Mouse (Mus musculus) lung, embryonic 16.5 days (tissue): Measurements from ENCODE around the gene Slc25a19. TPM values are rescaled to one million over a fixed set of nuclear protein-coding genes. Genes with fewer than 3 reads are reported as not detected.

Source experiments
- ATAC-seq: fragments of 200-750 bp; cut with Nextera tagmentation; 2 replicates; pipeline ENCODE4 v1.8.0; 2017; ENCODE audit warnings: low read depth, mild to moderate bottlenecking, moderate library complexity
- H3K27ac ChIP-seq: fragments of 300-500 bp; sonication (generic); 2 replicates; pipeline ENCODE4 v1.5.1; 2014; ENCODE audit warnings: mild to moderate bottlenecking, control low read depth, low read length
- H3K27me3 ChIP-seq: fragments of 300-500 bp; sonication (generic); 2 replicates; pipeline ENCODE4 v1.6.1; 2014; ENCODE audit warnings: low read depth, low read length, mixed read lengths; ENCODE audit not compliant: control insufficient read depth, insufficient read depth
- H3K36me3 ChIP-seq: fragments of 300-500 bp; sonication (generic); 2 replicates; pipeline ENCODE4 v1.6.1; 2014; ENCODE audit warnings: low read length; ENCODE audit not compliant: control insufficient read depth, insufficient read depth
- H3K4me1 ChIP-seq: fragments of 300-500 bp; sonication (generic); replicated peaks from 2 replicates; pipeline ENCODE4 v1.6.1; 2014; ENCODE audit warnings: low read length, mixed read lengths; ENCODE audit not compliant: control insufficient read depth, insufficient read depth
- H3K4me2 ChIP-seq: fragments of 300-500 bp; sonication (generic); 2 replicates; pipeline ENCODE4 v1.6.1; 2014; ENCODE audit warnings: low read depth, low read length, control low read depth
- H3K4me3 ChIP-seq: fragments of 300-500 bp; sonication (generic); 2 replicates; pipeline ENCODE4 v1.5.1; 2014; ENCODE audit warnings: mild to moderate bottlenecking, low read length, control low read depth
- H3K9ac ChIP-seq: fragments of 300-500 bp; sonication (generic); 2 replicates; pipeline ENCODE4 v1.6.1; 2014; ENCODE audit warnings: low read length, control low read depth
- H3K9me3 ChIP-seq: fragments of 300-500 bp; sonication (generic); 2 replicates; pipeline ENCODE4 v1.6.1; 2016; ENCODE audit warnings: low read length; ENCODE audit not compliant: control insufficient read depth
- WGBS: fragments of 180-500 bp; shearing (Covaris S2); extraction: QIAGEN DNeasy Blood & Tissue Kit; methylation state at CpG from one replicate; pipeline ENCODE4 v1.1.7; 2014; 5-methylcytosine and 5-hydroxymethylcytosine counted together
- polyA plus RNA-seq: library from polyadenylated mRNA; unstranded; fragments of >200 nt; fragmentation: Nextera tagmentation; extraction: Ambion mirVana; gene quantifications from 2 replicates; pipeline ENCODE4 v1.2.1, GENCODE M21; 2015

Slc25a19 gene
- polyA plus RNA-seq, 1 experiment from 2014 or later = 25.0 TPM

GRCm38 (mm10) chr11:115626824-115627616 is 1.1 kb downstream of the Slc25a19 start:
- no peak for ATAC-seq
- Histone ChIP-seq H3K27me3 (no peaks in the 10 kb centered on the region), H3K4me2 (peak overlapping the region; percentile 79), H3K36me3 (0 out of 2 replicates have a peak, but pooled peaks cover 2% of the 10 kb centered on the region), H3K27ac (no peak overlapping the region), H3K9me3 (no peaks in the 10 kb centered on the region), H3K9ac (peak overlapping the region; percentile 77), H3K4me1 (peaks cover 2% of the 10 kb centered on the region; the same call in 1 of the 2 replicates), H3K4me3 (peak overlapping the region; percentile 82)
- WGBS = 41% methylated on average over 11 of the region's 11 CpGs

GRCm38 (mm10) chr11:115625877-115626276 is 2.2 kb downstream of the Slc25a19 start:
- H3K4me3 ChIP-seq = no peak overlapping the region
- H3K36me3 ChIP-seq = peaks cover 2% of the 10 kb centered on the region; the same call in 1 of the 2 replicates
- H3K27ac ChIP-seq = no peak overlapping the region
- no peaks in the 10 kb centered on the region for H3K27me3 ChIP-seq
- no peak for ATAC-seq
- peaks cover 2% of the 10 kb centered on the region; the same call in 1 of the 2 replicates for H3K4me1 ChIP-seq
- WGBS = 77% methylated on average over 9 of the region's 9 CpGs
- no peak overlapping the region for H3K9ac ChIP-seq
- no peaks in the 10 kb centered on the region for H3K9me3 ChIP-seq
- H3K4me2 ChIP-seq = no peak overlapping the region

GRCm38 (mm10) chr11:115623487-115624070 is 4.5 kb downstream of the Slc25a19 start:
- 67% methylated on average over 9 of the region's 9 CpGs for WGBS

GRCm38 (mm10) chr11:115619949-115620348 is 8.1 kb downstream of the Slc25a19 start:
- Histone ChIP-seq H3K4me1 (no peaks in the 10 kb centered on the region), H3K36me3 (peaks cover 9% of the 10 kb centered on the region; the same call in 1 of the 2 replicates), H3K9ac (no peak overlapping the region), H3K4me2 (no peak overlapping the region), H3K27ac (no peak overlapping the region), H3K27me3 (no peaks in the 10 kb centered on the region), H3K4me3 (no peak overlapping the region), H3K9me3 (no peaks in the 10 kb centered on the region)
- WGBS = 89% methylated on average over 7 of the region's 7 CpGs
- no peak for ATAC-seq

More at GRCm38 (mm10) chr11:115623487-115624070, 4.5 kb downstream of the Slc25a19 start:
- ATAC-seq = no peak
- Histone ChIP-seq H3K4me2 (no peak overlapping the region), H3K27ac (no peak overlapping the region), H3K36me3 (peaks cover 8% of the 10 kb centered on the region; the same call in 1 of the 2 replicates), H3K4me1 (peaks cover 2% of the 10 kb centered on the region; the same call in 1 of the 2 replicates), H3K9me3 (no peaks in the 10 kb centered on the region), H3K9ac (no peak overlapping the region), H3K4me3 (no peak overlapping the region), H3K27me3 (no peaks in the 10 kb centered on the region)

GRCm38 (mm10) chr11:115618732-115619516 is 9.2 kb downstream of the Slc25a19 start:
- Histone ChIP-seq H3K27ac (no peak overlapping the region), H3K4me1 (peaks cover under 1% of the 10 kb centered on the region; the same call in 1 of the 2 replicates), H3K27me3 (no peaks in the 10 kb centered on the region), H3K9me3 (no peaks in the 10 kb centered on the region), H3K4me2 (no peak overlapping the region), H3K4me3 (no peak overlapping the region), H3K36me3 (peaks cover 11% of the 10 kb centered on the region; the same call in 1 of the 2 replicates), H3K9ac (0 out of 2 replicates have a peak overlapping the region, but pooled peaks have one; percentile 20)
- 85% methylated on average over 16 of the region's 16 CpGs for WGBS
- ATAC-seq = no peak

GRCm38 (mm10) chr11:115618001-115618400 is 10.1 kb downstream of the Slc25a19 start:
- Histone ChIP-seq H3K4me3 (no peak overlapping the region), H3K4me1 (peaks cover 7% of the 10 kb centered on the region), H3K27me3 (no peaks in the 10 kb centered on the region), H3K36me3 (peaks cover 9% of the 10 kb centered on the region; the same call in 1 of the 2 replicates), H3K27ac (no peak overlapping the region), H3K9ac (no peak overlapping the region), H3K9me3 (no peaks in the 10 kb centered on the region), H3K4me2 (no peak overlapping the region)
- no peak for ATAC-seq
- 69% methylated on average over 2 of the region's 2 CpGs for whole genome bisulfite sequencing

- Histone ChIP-seq H3K4me1 (peaks cover 10% of the 10 kb centered on the region), H3K9ac (no peak overlapping the region), H3K27me3 (no peaks in the 10 kb centered on the region), H3K36me3 (peaks cover 9% of the 10 kb centered on the region; the same call in 1 of the 2 replicates), H3K27ac (no peak overlapping the region), H3K4me3 (no peak overlapping the region), H3K9me3 (no peaks in the 10 kb centered on the region), H3K4me2 (no peak overlapping the region)
- no peak for ATAC-seq
- 80% methylated on average over 6 of the region's 6 CpGs for WGBS
Measured at GRCm38 (mm10) chr11:115616893-115617292, 11.2 kb downstream of the Slc25a19 start.

GRCm38 (mm10) chr11:115616371-115616770 is 11.7 kb downstream of the Slc25a19 start:
- H3K4me2 ChIP-seq = no peak overlapping the region
- peaks cover 9% of the 10 kb centered on the region; the same call in 1 of the 2 replicates for H3K36me3 ChIP-seq
- H3K9me3 ChIP-seq = no peaks in the 10 kb centered on the region
- no peak for ATAC-seq
- no peak overlapping the region for H3K27ac ChIP-seq
- no peaks in the 10 kb centered on the region for H3K27me3 ChIP-seq
- H3K4me3 ChIP-seq = no peak overlapping the region
- no peak overlapping the region for H3K9ac ChIP-seq
- H3K4me1 ChIP-seq = peaks cover 14% of the 10 kb centered on the region
- 88% methylated on average over 7 of the region's 7 CpGs for WGBS
